Mouse (Mus musculus): ENCODE measurements around the gene Haspin.

Haspin gene

GRCm38 (mm10) chr11:73087700-73088480 lies 50.2 kb downstream of the Haspin start:
- no peak for DNase-seq (ENCODE audit: low spot score)

Measured in ovary, postnatal 36 days (tissue).